Mouse (Mus musculus) midbrain, embryonic 15.5 days (tissue): Measurements from ENCODE around the gene Wdr90. TPM values are rescaled to one million over a fixed set of nuclear protein-coding genes. Genes with fewer than 3 reads are reported as not detected.

ENCODE experiments used
- ATAC-seq: fragments of 200-750 bp; cut with Nextera tagmentation; replicated peaks from 2 replicates; pipeline ENCODE4 v1.8.0; 2017; ENCODE audit warnings: moderate TSS enrichment
- H3K27ac ChIP-seq: fragments of 300-500 bp; sonication (generic); 2 replicates; pipeline ENCODE4 v1.5.1; 2015; ENCODE audit warnings: mild to moderate bottlenecking, inconsistent platforms
- H3K27me3 ChIP-seq: fragments of 300-500 bp; sonication (generic); replicated peaks from 2 replicates; pipeline ENCODE4 v1.6.1; 2015; ENCODE audit warnings: inconsistent platforms
- H3K36me3 ChIP-seq: fragments of 300-500 bp; sonication (generic); replicated peaks from 2 replicates; pipeline ENCODE4 v1.6.1; 2015; ENCODE audit warnings: inconsistent platforms
- H3K4me1 ChIP-seq: fragments of 300-500 bp; sonication (generic); 2 replicates; pipeline ENCODE4 v1.6.1; 2015; ENCODE audit warnings: inconsistent platforms
- H3K4me2 ChIP-seq: fragments of 300-500 bp; sonication (generic); 2 replicates; pipeline ENCODE4 v1.6.1; 2015; ENCODE audit warnings: inconsistent platforms, mild to moderate bottlenecking, moderate library complexity
- H3K4me3 ChIP-seq: fragments of 300-500 bp; sonication (generic); 2 replicates; pipeline ENCODE4 v1.5.1; 2015; ENCODE audit warnings: mild to moderate bottlenecking, inconsistent platforms
- H3K9ac ChIP-seq: fragments of 300-500 bp; sonication (generic); 2 replicates; pipeline ENCODE4 v1.6.1; 2015; ENCODE audit warnings: mild to moderate bottlenecking, inconsistent platforms
- H3K9me3 ChIP-seq: fragments of 300-500 bp; sonication (generic); 2 replicates; pipeline ENCODE4 v1.6.1; 2016; ENCODE audit warnings: inconsistent platforms
- WGBS: fragments of 180-500 bp; shearing (Covaris S2); methylation state at CpG from one replicate; pipeline ENCODE4 v1.1.7; 2015; ENCODE audit warnings: mixed read lengths; 5-methylcytosine and 5-hydroxymethylcytosine counted together
- polyA plus RNA-seq: library from polyadenylated mRNA; unstranded; fragments of >200 nt; fragmentation: Nextera tagmentation; extraction: Ambion mirVana; gene quantifications from 2 replicates; pipeline ENCODE4 v1.2.1, GENCODE M21; 2015

Wdr90 gene
- polyA plus RNA-seq, 1 experiment from 2014 or later: 23.3 TPM

DNA sequence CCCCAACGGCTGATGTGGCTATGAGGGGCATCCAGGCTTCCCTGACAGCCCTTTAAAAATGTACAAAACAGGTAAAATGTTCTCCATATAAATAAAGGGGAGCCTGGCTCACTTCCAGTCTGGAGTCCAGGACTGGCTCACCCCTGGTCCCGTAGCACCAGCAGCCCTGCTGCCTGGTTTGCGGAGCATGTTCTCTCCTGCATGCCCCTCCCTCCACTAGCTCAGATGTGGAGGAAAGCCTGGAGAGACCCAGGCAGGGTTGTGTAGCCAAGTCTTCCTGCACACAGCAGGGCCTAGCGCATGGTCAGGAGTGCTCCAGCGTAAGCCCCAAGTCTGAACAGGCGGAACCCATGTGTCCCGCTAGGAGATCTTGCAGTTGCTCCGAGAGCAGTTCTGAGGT lies 22.0 kb upstream of the Wdr90 start:
- Histone ChIP-seq H3K4me1 (peaks cover 30% of the 10 kb centered on the region), H3K27ac (0 out of 2 replicates have a peak overlapping the region, but pooled peaks have one; percentile 36), H3K4me3 (no peak overlapping the region), H3K4me2 (no peak overlapping the region), H3K27me3 (no peaks in the 10 kb centered on the region), H3K36me3 (peaks cover 14% of the 10 kb centered on the region; the same call in 1 of the 2 replicates), H3K9me3 (no peaks in the 10 kb centered on the region), H3K9ac (no peak overlapping the region)
- ATAC-seq: no peak
- 75% methylated on average over 8 of the region's 8 CpGs for WGBS

DNA sequence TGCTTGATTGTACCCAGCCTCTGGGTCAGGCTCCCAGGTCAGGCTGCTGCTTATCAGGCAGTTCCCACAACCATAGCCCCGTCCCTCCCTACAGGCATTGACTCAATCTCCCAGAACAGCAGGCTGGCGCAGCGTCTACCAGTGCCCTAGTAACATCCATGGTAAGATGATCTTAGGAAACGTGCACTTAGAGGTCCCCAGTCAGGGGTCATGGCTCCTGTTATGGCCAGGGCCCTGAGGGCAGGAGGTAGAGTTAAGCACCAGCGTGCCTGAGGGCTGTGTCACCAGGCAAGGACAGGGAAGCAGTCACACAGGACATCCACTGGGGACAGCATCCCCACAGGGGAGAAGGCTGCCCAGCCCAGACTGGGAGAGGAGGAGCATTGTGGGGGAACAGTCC lies 21.0 kb upstream of the Wdr90 start:
- Histone ChIP-seq H3K27me3 (no peaks in the 10 kb centered on the region), H3K4me2 (no peak overlapping the region), H3K27ac (peak overlapping the region; percentile 36; the same call in 1 of the 2 replicates), H3K9me3 (no peaks in the 10 kb centered on the region), H3K4me3 (no peak overlapping the region), H3K9ac (no peak overlapping the region), H3K4me1 (peaks cover 30% of the 10 kb centered on the region), H3K36me3 (peaks cover 12% of the 10 kb centered on the region; the same call in 1 of the 2 replicates)
- ATAC-seq: no peak
- 36% methylated on average over 5 of the region's 5 CpGs for WGBS

DNA sequence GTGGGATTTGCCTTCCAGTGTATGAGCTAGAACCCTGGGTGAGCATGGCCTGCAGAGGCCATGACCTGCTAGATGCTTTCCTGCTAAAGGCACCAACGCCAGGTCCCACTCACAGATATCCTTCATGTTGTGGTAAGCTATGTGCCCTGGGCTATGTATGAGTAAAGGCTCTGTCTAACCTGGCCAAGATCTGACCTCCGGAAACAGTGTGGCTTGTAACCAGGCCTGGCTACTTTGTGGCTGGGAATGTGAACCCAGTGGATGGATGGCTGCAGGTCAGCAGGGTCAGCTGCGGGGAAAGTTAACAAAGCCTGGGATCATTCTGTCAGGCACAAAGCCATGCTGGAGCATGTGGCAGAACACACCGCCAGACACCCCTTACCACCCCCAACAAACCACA lies 20.4 kb upstream of the Wdr90 start:
- 18% methylated on average over 4 of the region's 4 CpGs for WGBS
- H3K9ac ChIP-seq: no peak overlapping the region; the same call in 1 of the 2 replicates

DNA sequence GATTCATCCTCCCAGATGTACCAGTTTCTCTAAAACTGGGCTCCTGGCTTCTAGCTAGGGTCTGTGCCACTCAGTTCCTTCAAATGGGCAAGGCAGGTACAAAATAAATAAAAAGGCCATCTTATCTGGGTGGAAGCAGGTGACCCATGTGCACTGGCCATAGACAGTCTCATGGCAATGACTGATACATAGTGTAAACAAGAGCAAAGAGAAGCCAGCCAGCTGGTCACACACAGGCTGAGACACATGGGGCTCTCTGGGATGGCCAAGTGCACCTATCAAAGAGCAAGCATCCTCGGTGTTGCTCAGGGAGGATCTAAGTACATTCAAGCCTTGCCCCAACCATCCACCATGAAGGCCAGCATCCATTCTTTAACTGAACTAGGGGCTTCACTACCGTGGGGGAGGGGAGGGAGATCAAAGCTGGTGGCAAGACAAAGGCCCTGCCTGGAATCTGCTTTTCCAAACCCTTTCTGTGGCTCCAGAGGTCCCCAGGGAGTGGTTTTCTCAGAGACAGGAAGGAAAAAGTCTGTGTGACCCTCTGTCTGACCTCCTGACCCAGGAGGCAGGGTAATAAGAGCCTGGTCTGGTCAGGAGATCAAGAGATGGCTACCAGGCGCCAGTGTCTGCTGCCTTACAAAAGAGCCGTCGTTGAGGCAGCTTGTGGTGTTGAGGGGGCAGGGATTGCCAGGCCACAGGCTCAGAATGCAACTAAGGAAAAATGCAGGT lies 19.8 kb upstream of the Wdr90 start:
- Histone ChIP-seq H3K9ac (peak overlapping the region; percentile 10; the same call in 1 of the 2 replicates), H3K36me3 (peaks cover 12% of the 10 kb centered on the region; the same call in 1 of the 2 replicates)

More for the DNA sequence above, 20.4 kb upstream of the Wdr90 start:
- Histone ChIP-seq H3K27ac (peak overlapping the region; percentile 51), H3K4me1 (peaks cover 35% of the 10 kb centered on the region), H3K36me3 (peaks cover 12% of the 10 kb centered on the region; the same call in 1 of the 2 replicates), H3K9me3 (no peaks in the 10 kb centered on the region), H3K27me3 (no peaks in the 10 kb centered on the region), H3K4me2 (no peak overlapping the region), H3K4me3 (no peak overlapping the region)
- ATAC-seq: no peak

DNA sequence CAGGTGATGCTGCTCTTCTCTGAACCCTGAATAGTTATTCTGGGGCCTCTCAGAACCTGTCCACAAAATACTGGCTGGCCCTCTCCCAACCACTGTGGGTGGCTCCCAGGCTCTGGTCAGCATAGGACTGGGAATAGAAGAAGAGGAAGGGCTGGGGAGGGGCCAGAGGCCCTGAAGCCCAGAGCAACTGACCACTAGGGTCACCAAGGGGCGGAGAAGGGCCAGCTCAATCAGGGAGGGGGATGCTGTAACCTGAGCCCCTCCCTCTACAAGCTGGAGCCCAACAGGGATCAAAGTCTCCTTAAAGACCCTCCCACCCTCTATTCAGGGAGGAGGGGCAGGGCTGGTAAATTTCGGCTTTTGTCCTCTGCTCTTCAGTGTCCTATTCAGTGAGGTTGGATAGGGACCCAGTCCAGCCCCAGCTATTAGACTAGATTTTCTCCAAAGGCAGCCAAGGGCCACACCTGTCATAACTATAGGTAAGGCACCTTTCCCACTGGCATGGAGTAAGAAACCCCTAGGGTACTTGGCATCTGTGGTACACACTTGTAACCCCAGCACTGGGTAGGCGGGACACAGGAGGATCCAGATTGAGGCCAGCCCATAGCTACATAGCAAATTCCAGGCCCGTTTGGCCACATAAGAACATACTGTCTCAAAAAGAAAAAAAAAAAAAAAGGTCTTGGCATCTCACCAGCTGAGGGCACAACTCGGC lies 19.1 kb upstream of the Wdr90 start, which contains the start of gene Wfikkn1:
Gene Wfikkn1 (minus strand): TSS at position 663 of the 715 bp plus-strand sequence.
- H3K9ac ChIP-seq: peak within 1 kb of the TSS; percentile 10; the same call in 1 of the 2 replicates
- ATAC-seq: no peak
- H3K4me2 ChIP-seq: no peak within 1 kb of the TSS
- H3K27me3 ChIP-seq: no peaks in the 10 kb centered on the region
- peak within 1 kb of the TSS; percentile 51 for H3K27ac ChIP-seq
- peaks cover 12% of the 10 kb centered on the region; the same call in 1 of the 2 replicates for H3K36me3 ChIP-seq
- H3K9me3 ChIP-seq: no peaks in the 10 kb centered on the region
- peaks cover 40% of the 10 kb centered on the region for H3K4me1 ChIP-seq
- no peak within 1 kb of the TSS for H3K4me3 ChIP-seq
- 21% methylated on average over 5 of the region's 5 CpGs for WGBS

More for the DNA sequence above, 19.8 kb upstream of the Wdr90 start:
- Histone ChIP-seq H3K27ac (peak overlapping the region; percentile 51; the same call in 1 of the 2 replicates), H3K27me3 (no peaks in the 10 kb centered on the region), H3K4me3 (no peak overlapping the region), H3K4me2 (no peak overlapping the region), H3K9me3 (no peaks in the 10 kb centered on the region), H3K4me1 (peaks cover 41% of the 10 kb centered on the region)
- no peak for ATAC-seq
- 10% methylated on average over 5 of the region's 5 CpGs for WGBS

DNA sequence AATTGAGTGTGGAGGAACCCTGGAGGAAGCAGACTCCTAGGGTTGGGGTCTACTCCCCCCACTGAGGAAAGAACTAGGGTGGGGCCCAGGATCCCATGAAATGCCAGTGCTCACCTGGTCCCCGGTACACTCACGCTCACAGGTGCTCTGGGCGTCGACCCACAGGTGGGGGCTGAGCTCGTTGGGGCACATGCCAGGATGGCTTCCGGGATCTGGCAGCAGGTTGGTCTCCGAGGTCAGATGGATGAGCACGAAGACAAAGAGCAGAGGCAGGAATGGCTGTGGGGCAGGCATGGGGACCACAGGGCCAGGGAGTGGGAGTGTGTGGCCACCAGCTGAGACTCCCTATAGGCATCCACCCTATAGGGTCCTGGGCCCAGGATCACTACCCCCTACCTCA lies 18.4 kb upstream of the Wdr90 start:
- no peak overlapping the region for H3K4me2 ChIP-seq
- no peak for ATAC-seq
- 62% methylated on average over 8 of the region's 8 CpGs for WGBS

DNA sequence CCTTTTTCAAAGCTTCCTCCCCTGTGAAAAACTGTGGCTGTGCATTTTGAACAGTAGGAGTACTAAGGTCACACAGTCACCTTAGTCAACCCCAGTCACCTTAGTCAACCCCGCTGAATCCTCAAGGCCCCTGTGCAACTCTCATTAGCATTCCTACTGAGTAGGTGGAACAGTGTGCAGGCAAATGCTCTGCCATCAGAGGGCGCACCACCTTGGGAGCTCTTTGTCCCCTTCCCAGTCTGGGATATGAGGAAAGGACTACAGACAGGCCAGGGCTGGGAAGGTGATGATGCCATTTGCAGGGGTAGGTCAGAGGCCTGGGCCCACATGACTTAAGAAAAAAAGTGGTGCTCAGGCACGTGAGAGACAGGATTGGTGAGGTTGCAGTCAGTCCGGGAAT lies 18.0 kb upstream of the Wdr90 start:
- no peak overlapping the region for H3K27ac ChIP-seq
- no peak overlapping the region for H3K9ac ChIP-seq
- no peaks in the 10 kb centered on the region for H3K27me3 ChIP-seq
- H3K4me1 ChIP-seq: peaks cover 39% of the 10 kb centered on the region
- H3K36me3 ChIP-seq: peaks cover 12% of the 10 kb centered on the region; the same call in 1 of the 2 replicates
- no peak for ATAC-seq
- no peaks in the 10 kb centered on the region for H3K9me3 ChIP-seq
- no peak overlapping the region for H3K4me2 ChIP-seq
- WGBS: 29% methylated on average over 4 of the region's 4 CpGs
- no peak overlapping the region for H3K4me3 ChIP-seq

More for the DNA sequence above, 18.4 kb upstream of the Wdr90 start:
- H3K4me3 ChIP-seq: no peak overlapping the region
- no peaks in the 10 kb centered on the region for H3K9me3 ChIP-seq
- H3K9ac ChIP-seq: no peak overlapping the region
- peaks cover 12% of the 10 kb centered on the region; the same call in 1 of the 2 replicates for H3K36me3 ChIP-seq
- H3K27me3 ChIP-seq: no peaks in the 10 kb centered on the region
- H3K27ac ChIP-seq: no peak overlapping the region
- peaks cover 38% of the 10 kb centered on the region for H3K4me1 ChIP-seq

DNA sequence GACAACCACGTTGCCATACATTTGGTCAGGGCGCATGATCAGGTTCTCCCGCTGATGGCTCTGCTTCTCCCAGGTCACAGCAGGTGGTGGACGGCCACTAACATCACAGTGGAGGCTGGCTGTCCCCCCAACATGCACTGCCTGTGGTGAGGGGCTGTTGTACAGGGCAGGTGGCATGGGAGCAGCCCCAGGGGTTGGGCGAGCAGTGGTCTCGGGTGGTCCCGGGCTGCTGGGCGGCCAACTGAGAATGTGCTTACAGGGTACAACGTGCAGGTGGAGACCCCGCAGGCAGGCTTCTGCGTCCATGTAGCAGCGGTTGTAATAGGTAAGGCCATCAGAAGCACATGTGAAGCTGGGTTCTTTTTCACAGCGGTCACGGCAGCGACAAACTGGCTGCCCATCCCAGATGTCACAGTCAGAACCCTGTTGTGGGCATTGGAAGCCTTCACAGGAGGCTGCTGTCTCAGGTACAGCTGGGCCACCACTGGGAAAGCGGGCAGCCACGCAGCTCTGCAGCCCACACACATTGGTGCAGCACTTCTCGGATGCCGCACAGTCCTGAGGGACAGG lies 17.4 kb upstream of the Wdr90 start:
- no peaks in the 10 kb centered on the region for H3K27me3 ChIP-seq
- no peak overlapping the region for H3K9ac ChIP-seq
- no peak overlapping the region for H3K27ac ChIP-seq
- H3K36me3 ChIP-seq: 0 out of 2 replicates have a peak, but pooled peaks cover 12% of the 10 kb centered on the region
- no peak overlapping the region for H3K4me2 ChIP-seq
- ATAC-seq: no peak
- 83% methylated on average over 19 of the region's 19 CpGs for WGBS
- H3K4me1 ChIP-seq: peaks cover 44% of the 10 kb centered on the region
- H3K4me3 ChIP-seq: no peak overlapping the region
- H3K9me3 ChIP-seq: no peaks in the 10 kb centered on the region

DNA sequence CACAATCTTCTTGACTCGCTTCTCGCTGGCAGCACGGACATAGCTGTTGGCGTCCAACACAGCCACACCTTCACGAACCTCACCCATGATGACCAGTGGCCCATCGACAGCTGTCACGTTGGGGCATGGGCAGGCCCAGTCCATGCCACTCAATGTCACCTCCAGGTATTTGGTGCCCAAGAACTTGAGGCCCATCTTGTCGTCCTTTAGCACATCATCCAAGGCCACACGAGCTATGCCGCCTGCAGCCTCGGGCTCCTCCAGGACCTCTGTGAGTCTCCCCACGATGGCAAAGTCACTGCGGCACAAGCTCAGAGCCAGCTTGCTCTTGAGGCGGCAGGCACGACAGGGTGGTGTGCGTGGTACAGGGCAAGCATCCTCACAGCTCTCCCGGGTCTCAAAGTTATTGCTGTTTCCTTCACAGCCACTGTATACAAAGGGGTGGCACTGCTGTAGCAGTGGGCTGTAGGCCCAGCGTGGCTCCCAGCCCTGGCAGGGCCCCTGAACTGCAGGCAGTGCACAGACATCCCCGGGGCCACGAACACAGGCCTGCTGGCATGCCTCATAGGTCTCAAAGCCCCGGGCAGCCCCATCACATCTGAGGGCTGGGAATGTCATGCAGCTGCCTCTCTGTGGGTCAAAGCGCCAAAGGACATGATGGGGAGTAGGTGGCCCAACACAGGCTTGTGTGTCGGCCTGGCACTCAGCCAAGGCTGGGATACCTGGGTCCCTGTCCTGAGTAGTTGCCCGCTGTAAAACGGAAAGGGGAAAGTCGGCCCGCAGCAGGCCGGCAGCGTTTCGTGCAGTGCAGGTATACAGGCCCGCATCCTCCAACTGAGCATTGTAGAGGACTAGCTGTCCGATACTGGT lies 16.7 kb upstream of the Wdr90 start:
- Histone ChIP-seq H3K4me1 (peaks cover 44% of the 10 kb centered on the region), H3K9ac (no peak overlapping the region; the same call in 1 of the 2 replicates), H3K27me3 (no peaks in the 10 kb centered on the region), H3K36me3 (0 out of 2 replicates have a peak, but pooled peaks cover 7% of the 10 kb centered on the region), H3K4me3 (no peak overlapping the region), H3K9me3 (no peaks in the 10 kb centered on the region), H3K27ac (no peak overlapping the region), H3K4me2 (no peak overlapping the region)
- WGBS: 91% methylated on average over 32 of the region's 32 CpGs
- no peak for ATAC-seq

DNA sequence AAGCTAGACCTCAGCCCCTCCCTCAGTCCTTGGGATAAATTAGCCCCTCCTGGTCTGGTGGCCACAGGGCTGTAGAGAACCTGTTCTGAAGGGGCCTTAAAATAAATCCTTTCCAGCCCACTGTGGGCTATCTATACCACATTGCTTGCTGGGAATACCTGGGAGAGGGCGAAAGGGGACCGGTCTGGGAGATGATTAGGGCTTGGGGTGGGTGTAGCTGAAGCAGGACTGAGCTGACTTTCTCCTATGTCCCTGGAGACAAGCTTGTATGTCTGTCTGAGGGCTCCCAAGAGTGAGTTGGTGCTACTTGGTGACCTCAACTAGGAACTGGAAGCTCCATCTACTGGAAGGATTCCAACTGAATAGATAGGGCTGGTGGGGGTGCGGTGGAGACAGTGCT lies 15.7 kb upstream of the Wdr90 start:
- 94% methylated on average over 3 of the region's 3 CpGs for WGBS
- H3K27ac ChIP-seq: no peak overlapping the region
- 0 out of 2 replicates have a peak, but pooled peaks cover 7% of the 10 kb centered on the region for H3K36me3 ChIP-seq
- H3K4me3 ChIP-seq: no peak overlapping the region
- H3K4me2 ChIP-seq: peak overlapping the region; percentile 95
- no peaks in the 10 kb centered on the region for H3K9me3 ChIP-seq
- H3K9ac ChIP-seq: no peak overlapping the region
- H3K4me1 ChIP-seq: peaks cover 36% of the 10 kb centered on the region
- ATAC-seq: no peak
- H3K27me3 ChIP-seq: no peaks in the 10 kb centered on the region

DNA sequence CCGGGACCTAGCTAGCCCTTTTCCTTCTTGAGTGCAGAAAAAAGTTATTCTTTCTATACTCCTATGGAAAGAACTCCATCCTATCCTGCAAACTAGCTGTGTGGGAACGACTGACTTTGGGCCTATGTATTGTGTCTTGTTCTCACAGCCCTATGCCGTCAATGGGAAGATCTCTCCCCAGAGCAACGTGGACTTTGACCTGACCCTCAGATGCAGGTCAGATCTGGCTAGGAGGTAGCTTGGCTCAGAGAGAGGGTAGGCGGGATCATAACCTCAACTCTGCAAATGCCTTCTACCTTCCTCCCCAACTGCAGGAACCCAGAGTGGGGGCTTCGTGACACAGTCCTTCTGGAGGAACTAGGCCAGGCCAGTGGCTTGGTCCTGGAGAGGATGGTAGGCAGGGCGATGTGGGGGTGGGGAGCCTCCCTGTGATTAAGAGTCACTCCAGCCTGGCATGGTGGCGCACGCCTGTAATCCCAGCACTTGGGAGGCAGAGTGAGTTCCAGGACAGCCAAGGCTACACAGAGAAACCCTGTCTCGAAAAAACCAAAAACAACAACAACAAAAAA lies 15.1 kb upstream of the Wdr90 start:
- no peak for ATAC-seq
- no peaks in the 10 kb centered on the region for H3K9me3 ChIP-seq
- 57% methylated on average over 10 of the region's 10 CpGs for WGBS
- H3K27ac ChIP-seq: peak overlapping the region; percentile 99
- H3K4me1 ChIP-seq: peaks cover 32% of the 10 kb centered on the region
- H3K36me3 ChIP-seq: 0 out of 2 replicates have a peak, but pooled peaks cover 7% of the 10 kb centered on the region
- H3K4me3 ChIP-seq: peak overlapping the region; percentile 92
- no peaks in the 10 kb centered on the region for H3K27me3 ChIP-seq
- H3K4me2 ChIP-seq: peak overlapping the region; percentile 95
- H3K9ac ChIP-seq: peak overlapping the region; percentile 99
